ENCODE assay signal across 9 mouse cellular contexts in the genomic region with DNA sequence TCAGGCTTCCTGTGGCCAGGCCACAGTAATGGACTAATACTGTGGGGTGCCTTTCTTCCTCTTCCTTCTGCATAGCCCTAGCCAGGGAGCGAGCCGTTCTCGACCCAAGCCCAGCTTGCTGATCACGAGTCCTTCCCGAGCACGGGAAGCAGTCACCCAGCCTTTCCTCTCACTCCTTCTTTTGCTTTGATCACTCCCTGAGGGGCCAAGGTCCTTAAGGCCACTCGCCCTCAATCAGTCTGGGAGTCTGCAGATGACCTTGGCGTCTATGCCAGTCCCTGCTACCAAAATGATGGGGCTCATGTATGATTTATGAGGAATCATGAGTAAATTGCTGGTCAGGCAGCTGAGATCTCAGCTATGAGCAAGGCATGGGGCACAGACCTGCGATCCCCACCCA. TPM values are rescaled to one million over a fixed set of nuclear protein-coding genes. Genes with fewer than 3 reads are reported as not detected.
A peak's percentile ranks its signal among the peaks of the same experiment; 100 is the strongest.
DNase-seq lines count a peak whose midpoint lies in the region; ATAC-seq lines count a peak whose summit lies in the region.
"Had no signal": no experiment of that assay in that cellular context is flagged by ENCODE, and none has a peak within 500 bp of the region (broad histone marks: within the 10 kb centered on the region; RNA-seq: fewer than 3 reads in every experiment).

No protein-coding gene starts in this region.

- H3K9me3 ChIP-seq in hindbrain, embryonic 10.5 days, result no peaks in the 10 kb centered on the region
- no peaks in the 10 kb centered on the region for H3K9me3 ChIP-seq in hindbrain, embryonic 16.5 days (ENCODE audit: control insufficient read depth, low read length)
- no peaks in the 10 kb centered on the region for H3K9me3 ChIP-seq in lung, embryonic 16.5 days (ENCODE audit: control insufficient read depth, low read length)
- no peaks in the 10 kb centered on the region for H3K9me3 ChIP-seq in embryonic facial prominence, embryonic 13.5 days

- peak overlapping the region; percentile 68 for H3K27ac ChIP-seq in hindbrain, embryonic 10.5 days
- H3K27ac ChIP-seq in hindbrain, embryonic 16.5 days (ENCODE audit: low read depth, low read length), result no peak overlapping the region
- H3K27ac ChIP-seq in lung, embryonic 16.5 days (ENCODE audit: low read length), result 0 out of 2 replicates have a peak overlapping the region, but pooled peaks have one; percentile 2
- H3K27ac ChIP-seq in embryonic facial prominence, embryonic 13.5 days, result peak overlapping the region; percentile 18; the same call in 1 of the 2 replicates

- H3K36me3 ChIP-seq in hindbrain, embryonic 10.5 days, result peaks cover 35% of the 10 kb centered on the region
- H3K36me3 ChIP-seq in hindbrain, embryonic 16.5 days (ENCODE audit: control insufficient read depth, insufficient read depth, low read length), result peaks cover 2% of the 10 kb centered on the region; the same call in 1 of the 2 replicates
- peaks cover 4% of the 10 kb centered on the region for H3K36me3 ChIP-seq in lung, embryonic 16.5 days (ENCODE audit: control insufficient read depth, insufficient read depth, low read length)
- peaks cover 33% of the 10 kb centered on the region for H3K36me3 ChIP-seq in embryonic facial prominence, embryonic 13.5 days

- H3K4me1 ChIP-seq in hindbrain, embryonic 10.5 days (replicated peaks), result peaks cover 52% of the 10 kb centered on the region
- H3K4me1 ChIP-seq in hindbrain, embryonic 16.5 days (ENCODE audit: control insufficient read depth, insufficient read depth, low read depth, low read length), result peaks cover 8% of the 10 kb centered on the region
- peaks cover 19% of the 10 kb centered on the region for H3K4me1 ChIP-seq in lung, embryonic 16.5 days (replicated peaks; ENCODE audit: control insufficient read depth, insufficient read depth, low read length)
- H3K4me1 ChIP-seq in embryonic facial prominence, embryonic 13.5 days, result peaks cover 51% of the 10 kb centered on the region

- ATAC-seq in hindbrain, embryonic 16.5 days, result no peak
- no peak for ATAC-seq in lung, embryonic 16.5 days (ENCODE audit: low read depth)
- ATAC-seq in embryonic facial prominence, embryonic 13.5 days (ENCODE audit: insufficient number of reproducible peaks, insufficient read depth, low FRiP score, low TSS enrichment, low read depth), result no peak
- ATAC-seq in megakaryocyte, adult 5-6 weeks (ENCODE audit: poor library complexity, severe bottlenecking), result peak; percentile 77

- H3K4me2 ChIP-seq in hindbrain, embryonic 16.5 days (ENCODE audit: low read length), result no peak overlapping the region
- H3K4me2 ChIP-seq in lung, embryonic 16.5 days (ENCODE audit: low read depth, low read length), result no peak overlapping the region
- H3K4me2 ChIP-seq in embryonic facial prominence, embryonic 13.5 days, result no peak overlapping the region

- WGBS in hindbrain, embryonic 10.5 days, result 74% methylated on average over 9 of the region's 9 CpGs
- 74% methylated on average over 9 of the region's 9 CpGs for WGBS in hindbrain, embryonic 16.5 days
- 62% methylated on average over 9 of the region's 9 CpGs for WGBS in lung, embryonic 16.5 days
- WGBS in embryonic facial prominence, embryonic 13.5 days, result 80% methylated on average over 9 of the region's 9 CpGs

- no peaks in the 10 kb centered on the region for H3K27me3 ChIP-seq in hindbrain, embryonic 10.5 days (ENCODE audit: insufficient read depth, poor library complexity, severe bottlenecking)
- no peaks in the 10 kb centered on the region for H3K27me3 ChIP-seq in hindbrain, embryonic 16.5 days (replicated peaks; ENCODE audit: control insufficient read depth, insufficient read depth, low read length)
- H3K27me3 ChIP-seq in lung, embryonic 16.5 days (ENCODE audit: control insufficient read depth, insufficient read depth, low read depth, low read length), result no peaks in the 10 kb centered on the region
- H3K27me3 ChIP-seq in embryonic facial prominence, embryonic 13.5 days, result no peaks in the 10 kb centered on the region

- H3K9ac ChIP-seq in hindbrain, embryonic 16.5 days (ENCODE audit: low read depth, low read length), result no peak overlapping the region
- no peak overlapping the region for H3K9ac ChIP-seq in lung, embryonic 16.5 days (ENCODE audit: low read length)
- H3K9ac ChIP-seq in embryonic facial prominence, embryonic 13.5 days, result 0 out of 2 replicates have a peak overlapping the region, but pooled peaks have one; percentile 2

- DNase-seq in hindbrain, embryonic 10.5 days (ENCODE audit: low spot score), result no peak
- no peak for DNase-seq in lung, adult 18-20 months
- DNase-seq in testis, postnatal 14 days (ENCODE audit: low spot score), result no peak
- no peak for DNase-seq in right cerebral cortex, postnatal 25 days
- DNase-seq: cerebellum, adult 11-12 months had no signal

- no peak overlapping the region for H3K4me3 ChIP-seq in hindbrain, embryonic 10.5 days
- H3K4me3 ChIP-seq in hindbrain, embryonic 16.5 days (ENCODE audit: low read length), result no peak overlapping the region
- no peak overlapping the region for H3K4me3 ChIP-seq in lung, embryonic 16.5 days (ENCODE audit: low read length)
- no peak overlapping the region for H3K4me3 ChIP-seq in embryonic facial prominence, embryonic 13.5 days

RNA-seq across cellular contexts. Expression of gene Fscn1, which starts 37.4 kb away (rescaled TPM):
- 757 and 846 TPM in 2 replicates for polyA plus RNA-seq in hindbrain, embryonic 10.5 days (2016; fragmentation: Nextera tagmentation; extraction: Ambion mirVana)
- polyA plus RNA-seq in hindbrain, embryonic 16.5 days (2015; fragmentation: Nextera tagmentation; extraction: Ambion mirVana), result 478 and 522 TPM in 2 replicates
- polyA plus RNA-seq in lung, embryonic 16.5 days (2015; fragmentation: Nextera tagmentation; extraction: Ambion mirVana), result 181 and 222 TPM in 2 replicates
- 392 and 441 TPM in 2 replicates for polyA plus RNA-seq in embryonic facial prominence, embryonic 13.5 days (2015; fragmentation: Nextera tagmentation; extraction: Ambion mirVana)
- total RNA-seq in megakaryocyte, adult 5-6 weeks (2015), result not detected in 2 replicates
- total RNA-seq in megakaryocyte, adult 5-6 weeks (2017), result 0.08 and 0.11 TPM in 2 replicates
